Mouse (Mus musculus) olfactory bulb, adult 2 months (tissue): Measurements from ENCODE around the gene Btk.

Experiments used
- CTCF ChIP-seq: fragments of 200-500 bp; IDR thresholded peaks from 2 replicates; pipeline ENCODE4 v1.5.1; 2012; ENCODE audit warnings: low read depth, mild to moderate bottlenecking, low read length, moderate library complexity; ENCODE audit not compliant: insufficient read depth
- POLR2A ChIP-seq: fragments of 200-500 bp; IDR thresholded peaks from 2 replicates; pipeline ENCODE4 v1.6.1; 2012; ENCODE audit warnings: mild to moderate bottlenecking, low read depth, low read length, moderate library complexity; ENCODE audit not compliant: insufficient read depth

DNA sequence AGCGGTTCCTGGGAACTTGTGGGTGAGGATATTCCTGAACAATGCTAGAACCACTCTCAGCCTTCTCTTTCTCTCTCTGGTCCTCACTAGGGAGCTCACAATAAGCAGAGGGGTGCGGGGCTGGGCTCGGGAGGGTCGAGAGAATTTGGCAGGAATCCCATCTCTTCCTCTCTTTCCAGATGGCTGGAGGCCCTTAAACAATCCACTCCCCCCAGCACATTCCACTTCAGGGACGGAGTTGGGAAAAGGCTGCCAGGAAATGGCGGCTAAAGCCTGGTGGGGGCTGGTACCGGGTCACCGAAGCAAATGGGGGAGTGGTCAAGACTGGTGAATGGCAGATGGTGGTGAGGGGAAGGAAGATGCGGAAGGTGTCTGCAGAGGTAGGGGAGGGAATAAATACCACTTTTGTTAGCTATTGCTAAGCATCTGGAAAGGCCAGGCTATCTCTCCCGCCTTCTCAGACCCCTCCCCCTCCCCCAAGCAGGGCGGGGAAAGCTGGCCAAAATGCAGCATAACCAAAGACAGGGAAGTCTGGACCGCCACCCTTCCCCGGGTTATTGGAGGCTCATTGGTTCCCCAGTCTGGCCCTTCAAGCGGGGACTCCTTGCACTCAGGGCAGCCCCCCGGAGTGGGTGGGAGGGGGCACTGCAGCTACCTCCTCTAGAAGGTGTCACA is 29.1 kb upstream of the Btk start:
- TF ChIP-seq CTCF = no peak
- no peak for TF ChIP-seq POLR2A
